Mouse (Mus musculus) left cerebral cortex, postnatal 4 days (tissue): Measurements from ENCODE around the gene Adcy9. TPM values are rescaled to one million over a fixed set of nuclear protein-coding genes. Genes with fewer than 3 reads are reported as not detected.
"Not testable (repeated sequence)": the region's sequence is repeated elsewhere in the genome, so short reads cannot be mapped to it uniquely, and the experiment has no call there.

Experiments used
- DNase-seq: peaks from one replicate; pipeline ENCODE4 v3.0.0-alpha.2; 2022
- intact Hi-C: fragments of 180-260 bp; cut with DNase I; formaldehyde crosslinking; loops from one replicate; pipeline ENCODE4 v1.15.1; 2025
- total RNA-seq, 2 experiments: library from RNA; stranded (reverse); gene quantifications; 2 replicates each; pipeline ENCODE4 v1.2.3; 2021

Adcy9 gene
- total RNA-seq, 2 experiments from 2014 or later = 21.1 to 22.3 TPM

DNA sequence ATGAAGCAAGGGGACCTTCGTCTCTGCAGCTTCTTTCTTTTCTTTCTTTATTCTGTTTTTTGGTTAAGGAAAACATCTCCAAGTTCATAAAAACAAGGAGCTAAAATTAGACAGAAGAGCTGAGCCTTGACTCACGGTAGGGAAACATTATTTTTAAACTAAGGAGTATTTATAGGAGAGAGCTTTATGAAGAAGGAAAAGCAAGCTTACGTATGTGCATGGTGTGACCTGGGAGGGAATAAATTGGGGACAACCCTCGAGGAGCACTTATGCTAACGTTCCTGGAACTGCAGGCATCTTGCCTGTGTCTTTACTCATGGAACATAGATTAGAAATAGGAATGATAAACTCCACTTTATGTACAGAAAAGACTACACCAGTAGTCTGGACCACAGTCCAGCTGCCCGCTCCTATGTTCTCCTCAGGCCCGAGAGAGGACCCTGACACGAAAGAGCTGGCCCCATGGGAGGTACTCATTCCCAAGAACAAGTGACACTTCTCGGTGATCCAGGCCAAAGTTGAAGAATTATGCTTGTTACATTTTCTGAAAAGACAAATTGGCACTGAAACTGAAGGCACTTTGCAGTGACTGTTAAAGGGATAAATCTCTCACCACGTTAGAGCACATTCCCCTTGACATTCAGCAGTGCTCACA, 24.5 kb downstream of the Adcy9 start:
- intact Hi-C loops = no loop called here
- DNase-seq = no peak

DNA sequence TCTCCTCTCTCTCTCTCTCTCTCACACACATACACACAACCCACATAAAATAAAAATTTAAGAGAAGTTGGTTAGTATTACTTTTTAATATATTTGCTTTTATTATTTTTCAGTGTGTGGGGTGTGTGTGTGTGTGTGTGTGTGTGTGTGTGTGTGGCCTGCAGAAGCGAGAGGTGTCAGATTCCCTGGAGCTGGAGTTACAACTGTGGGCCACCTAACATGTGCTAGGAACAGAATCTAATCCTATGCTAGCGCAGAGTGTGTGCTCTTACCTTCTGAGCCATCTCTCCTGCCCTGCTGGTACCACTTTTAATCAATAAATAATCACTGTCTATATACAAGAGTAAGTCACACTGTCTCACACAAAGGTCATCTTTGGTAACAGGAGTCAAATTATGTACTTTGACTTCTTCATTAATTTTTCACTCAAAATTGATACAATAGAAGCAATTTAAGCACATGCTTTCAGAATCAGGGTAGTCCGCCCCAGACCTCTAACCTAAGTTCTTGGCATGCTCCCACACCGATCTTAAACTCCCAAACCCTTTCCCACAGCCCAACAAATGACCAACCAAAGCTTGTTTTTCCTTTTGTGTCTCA, 25.2 kb downstream of the Adcy9 start:
- intact Hi-C loops = no loop called here
- no peak for DNase-seq

DNA sequence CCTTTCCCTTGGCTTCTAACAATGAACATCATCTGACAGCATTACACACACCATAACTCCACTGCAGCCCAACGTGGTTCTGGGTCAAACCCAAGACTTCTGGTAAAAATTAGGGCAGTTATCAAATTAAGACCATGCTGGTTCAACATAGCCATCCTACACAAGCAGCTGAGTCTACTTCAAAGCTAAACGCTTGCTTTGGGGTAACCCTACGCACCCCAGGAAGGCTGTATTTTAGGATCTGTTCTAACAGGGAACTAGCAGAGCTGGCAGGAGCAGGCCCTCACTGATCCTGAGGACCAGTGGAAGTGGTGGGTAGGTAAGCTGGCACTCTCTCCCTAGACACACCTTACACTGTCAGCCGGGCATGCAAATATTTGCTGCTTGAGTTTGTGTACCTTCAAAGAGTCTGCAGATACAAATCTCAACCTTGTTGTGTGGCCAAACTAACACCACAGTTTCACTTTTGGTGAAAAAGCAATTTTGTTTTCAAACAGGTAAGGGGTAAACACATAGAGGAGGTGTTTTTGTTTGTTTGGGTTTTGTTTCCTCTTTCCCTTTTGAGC, 36.7 kb downstream of the Adcy9 start:
- no peak for DNase-seq
- intact Hi-C loops = no loop called here

DNA sequence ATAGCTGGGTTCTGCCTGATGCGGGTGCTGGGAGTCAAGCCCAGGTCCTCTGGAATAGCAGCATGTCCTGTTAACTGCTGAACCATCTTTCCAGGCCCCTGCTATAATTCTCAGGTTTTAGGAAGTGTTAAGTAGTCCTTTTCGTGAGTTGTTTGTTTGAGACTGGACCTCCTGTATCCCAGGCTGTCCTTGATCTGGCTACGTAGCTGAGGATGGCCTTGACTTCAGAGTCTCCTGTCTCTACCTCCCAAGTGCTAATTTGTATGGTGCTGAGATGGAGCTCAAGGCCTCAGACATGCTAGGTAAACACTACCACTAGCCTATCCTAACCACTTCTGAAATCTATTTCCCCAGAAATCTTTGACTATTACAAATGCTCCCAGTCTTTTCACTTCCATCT, 37.9 kb downstream of the Adcy9 start:
- no peak for DNase-seq
- intact Hi-C loops = no loop called here

DNA sequence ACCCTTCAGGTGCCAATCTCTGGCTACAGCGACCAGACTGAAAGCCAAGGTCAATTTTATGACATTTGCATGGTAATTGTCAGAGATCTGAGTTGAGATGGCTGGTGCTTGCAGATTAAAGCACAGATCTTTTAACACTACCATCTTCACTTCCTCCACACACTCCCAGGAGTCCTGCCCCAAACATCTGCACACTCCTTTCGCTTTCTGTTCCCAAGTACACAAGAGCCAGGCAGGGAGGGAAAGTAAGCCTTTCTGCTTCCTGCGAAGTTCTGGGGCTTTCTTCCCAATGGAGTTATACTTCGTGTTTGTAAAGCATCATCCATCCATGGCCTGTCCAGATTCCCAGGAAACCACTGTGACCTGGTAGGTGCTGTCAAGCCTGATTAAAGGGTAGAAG, 38.8 kb downstream of the Adcy9 start:
- intact Hi-C loops = no loop called here
- DNase-seq = no peak

DNA sequence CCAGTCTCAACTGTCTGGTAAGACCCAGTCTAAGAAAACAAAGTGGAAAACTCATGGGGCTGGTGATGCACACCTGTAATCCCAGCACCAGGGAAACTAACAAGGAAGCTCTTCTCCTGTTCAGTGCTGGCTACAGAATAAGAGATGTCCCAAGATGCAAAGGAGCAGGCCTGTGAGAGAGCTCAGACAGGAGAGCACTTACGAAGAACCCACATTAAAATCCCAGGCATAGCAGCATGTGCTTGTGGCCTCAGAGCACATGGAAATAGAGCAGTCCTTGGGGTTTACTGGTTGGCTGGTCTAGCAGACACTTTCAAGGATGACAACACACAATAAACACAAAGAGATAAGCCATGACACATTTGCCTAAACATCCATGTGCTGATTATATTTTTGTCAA, 41.5 kb downstream of the Adcy9 start:
- DNase-seq = no peak

DNA sequence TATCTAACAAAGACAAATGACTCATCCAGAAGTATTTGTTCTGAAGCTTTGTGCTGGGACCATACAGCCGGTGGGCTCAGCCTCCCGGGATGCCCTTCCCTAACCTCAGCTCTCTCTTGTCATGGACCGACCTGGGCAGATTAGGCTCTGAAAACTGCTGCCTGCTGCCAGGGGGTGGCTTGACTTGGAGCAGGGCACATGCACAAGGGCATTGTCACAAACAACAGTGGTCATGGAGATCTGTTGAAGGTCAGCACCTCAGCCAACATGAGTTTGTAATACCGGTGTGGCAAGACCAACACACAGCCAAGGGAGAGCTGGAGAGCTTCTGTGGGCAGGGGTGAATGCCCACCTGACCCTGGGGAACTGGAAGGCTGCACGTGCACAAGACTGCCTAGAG, 42.7 kb downstream of the Adcy9 start:
- no peak for DNase-seq
- intact Hi-C loops = no loop called here

More for the DNA sequence above, 41.5 kb downstream of the Adcy9 start:
- intact Hi-C loops = no loop called here

DNA sequence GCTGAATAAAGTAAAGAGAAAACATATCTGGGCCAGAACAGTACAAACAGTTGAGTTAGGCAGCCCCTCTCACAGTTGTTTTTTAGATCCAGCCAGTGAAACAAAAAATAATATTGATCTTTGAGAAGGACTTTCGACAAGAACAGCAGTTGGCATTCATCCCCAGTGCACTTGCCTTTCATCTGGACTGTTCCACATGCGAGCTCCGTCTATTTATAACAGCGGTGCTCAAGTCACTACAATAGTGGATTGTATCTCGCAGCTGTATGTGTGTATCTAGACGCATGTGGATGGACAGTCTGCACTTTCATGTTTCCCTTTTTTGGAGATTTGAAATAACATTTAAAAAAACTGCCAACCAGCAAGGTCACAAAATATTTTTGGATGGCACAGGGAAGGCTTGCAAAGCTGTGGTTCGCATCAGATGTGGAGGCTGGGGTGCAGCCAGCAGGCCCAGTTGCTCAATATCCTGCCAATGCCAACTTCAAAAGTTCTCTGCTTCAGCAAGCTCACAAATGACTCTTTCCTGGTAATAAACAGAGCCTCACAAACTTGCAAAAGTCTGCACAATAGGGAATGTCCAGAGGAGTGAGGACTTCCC, 45.4 kb downstream of the Adcy9 start:
- intact Hi-C loops = no loop called here
- no peak for DNase-seq

DNA sequence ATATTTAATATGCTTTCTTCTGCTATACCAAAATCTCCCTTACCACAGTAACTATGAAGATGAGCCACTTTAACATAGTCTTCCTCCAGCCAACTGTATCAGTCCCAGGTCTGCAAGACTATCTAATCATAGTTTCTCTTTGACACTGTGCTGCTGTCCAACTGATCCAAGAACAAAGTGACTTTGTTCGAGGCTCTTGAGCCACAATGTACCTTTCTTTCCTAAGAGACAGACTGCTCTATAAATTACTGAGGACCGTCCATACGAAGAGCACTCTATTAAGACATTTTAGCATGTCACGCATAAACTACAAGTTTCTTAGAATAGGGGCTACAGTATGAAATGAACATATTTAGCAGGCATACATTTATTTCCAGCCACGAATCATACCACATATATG, 46.0 kb downstream of the Adcy9 start:
- DNase-seq = no peak
- intact Hi-C loops = no loop called here

DNA sequence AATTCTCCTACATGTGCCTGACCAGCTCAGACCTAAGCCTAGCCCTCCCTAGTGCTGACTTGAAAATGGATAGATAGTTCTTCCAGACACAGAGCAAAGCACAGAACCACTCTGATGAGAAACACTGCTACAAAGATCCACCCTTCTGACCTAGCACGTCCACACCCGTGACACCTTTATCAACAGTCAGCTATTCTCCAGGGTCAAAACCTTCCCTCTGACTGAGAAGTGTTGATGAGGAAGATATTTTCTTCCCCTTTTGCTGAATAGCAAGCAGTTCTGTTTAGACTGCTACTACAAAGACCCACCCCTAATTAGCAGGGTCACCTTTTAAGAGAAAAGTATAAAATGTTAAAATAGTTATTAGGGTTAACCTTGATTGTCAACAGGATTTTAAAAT, 49.3 kb downstream of the Adcy9 start:
- intact Hi-C loops = no loop called here
- no peak for DNase-seq

DNA sequence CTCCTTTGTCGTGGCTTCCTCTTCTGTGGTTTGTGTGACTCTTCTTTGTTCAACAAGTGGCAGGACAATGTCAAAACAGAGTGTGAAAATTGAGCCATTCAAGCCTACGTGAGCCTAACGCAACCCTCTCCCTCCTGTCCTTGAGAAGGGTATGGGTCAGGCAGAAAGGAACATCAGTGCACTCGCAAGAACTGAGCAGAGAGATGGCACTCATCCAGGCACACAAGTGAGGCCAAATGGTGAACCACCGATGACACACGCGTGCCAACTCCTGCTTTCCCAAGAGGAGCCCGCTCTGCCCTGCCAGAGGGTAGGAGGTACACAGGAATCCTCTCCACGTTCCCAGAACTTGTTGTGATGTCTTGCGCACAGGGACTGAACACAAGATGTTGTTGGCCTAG, 50.2 kb downstream of the Adcy9 start:
- intact Hi-C loops = no loop called here
- peak; percentile 82 for DNase-seq

DNA sequence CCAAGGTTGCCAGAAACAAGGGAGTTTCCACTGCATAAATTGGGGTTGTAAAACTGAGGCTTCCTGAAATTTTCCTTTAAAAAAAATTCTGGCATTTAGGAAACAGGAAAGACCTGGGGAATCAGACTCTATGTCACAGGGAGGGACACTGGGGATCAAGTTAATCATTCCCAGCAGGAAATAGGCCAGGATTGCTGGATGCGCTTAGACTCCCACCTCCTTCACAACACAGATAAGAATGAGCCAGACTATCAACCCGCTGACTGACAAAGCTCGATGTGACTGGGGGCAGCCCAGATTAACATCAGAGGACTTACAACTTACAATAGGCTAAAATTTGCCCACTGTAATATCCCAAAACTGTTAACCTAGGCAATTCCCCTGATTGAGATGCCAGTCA, 52.4 kb downstream of the Adcy9 start:
- no peak for DNase-seq
- intact Hi-C loops = no loop called here

DNA sequence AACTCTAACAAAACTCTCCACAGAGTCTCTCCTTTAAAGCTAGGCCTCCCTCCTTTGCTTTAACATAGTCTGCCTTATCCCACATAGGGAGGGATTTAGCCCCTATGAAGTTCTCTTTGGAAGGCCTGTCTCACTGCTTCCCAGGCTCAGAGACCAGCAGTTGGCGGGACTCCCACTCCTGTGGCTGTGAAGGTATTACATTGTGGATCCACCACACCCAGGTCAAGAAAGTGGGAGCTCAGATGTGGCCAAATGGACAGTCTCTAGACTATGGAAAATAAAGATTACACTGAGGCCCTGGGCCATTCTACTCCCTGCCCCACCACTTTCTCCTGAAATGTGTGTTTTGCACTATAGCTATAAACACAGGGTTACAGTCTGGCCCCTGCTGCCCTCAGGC, 53.0 kb downstream of the Adcy9 start:
- intact Hi-C loops = no loop called here
- no peak for DNase-seq

DNA sequence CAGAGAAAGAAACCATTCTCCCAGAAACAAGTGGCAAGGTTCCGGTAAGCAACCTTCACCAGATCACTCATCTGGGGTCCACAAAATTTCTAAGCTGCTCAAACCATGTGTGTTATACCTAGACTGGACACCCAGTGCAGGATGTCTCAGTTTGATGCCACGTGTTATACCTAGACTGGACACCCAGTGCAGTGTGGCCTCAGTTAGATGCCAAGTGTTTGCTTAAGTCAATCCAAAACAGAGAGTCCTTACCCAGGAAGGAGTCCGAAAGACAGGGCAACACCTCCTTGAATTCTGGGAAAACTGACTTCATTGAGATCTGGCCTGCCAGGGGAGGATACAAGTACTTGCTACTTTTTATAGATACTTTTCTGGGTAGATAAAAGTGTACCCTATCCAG, 53.6 kb downstream of the Adcy9 start:
- intact Hi-C loops = no loop called here
- DNase-seq = no peak

DNA sequence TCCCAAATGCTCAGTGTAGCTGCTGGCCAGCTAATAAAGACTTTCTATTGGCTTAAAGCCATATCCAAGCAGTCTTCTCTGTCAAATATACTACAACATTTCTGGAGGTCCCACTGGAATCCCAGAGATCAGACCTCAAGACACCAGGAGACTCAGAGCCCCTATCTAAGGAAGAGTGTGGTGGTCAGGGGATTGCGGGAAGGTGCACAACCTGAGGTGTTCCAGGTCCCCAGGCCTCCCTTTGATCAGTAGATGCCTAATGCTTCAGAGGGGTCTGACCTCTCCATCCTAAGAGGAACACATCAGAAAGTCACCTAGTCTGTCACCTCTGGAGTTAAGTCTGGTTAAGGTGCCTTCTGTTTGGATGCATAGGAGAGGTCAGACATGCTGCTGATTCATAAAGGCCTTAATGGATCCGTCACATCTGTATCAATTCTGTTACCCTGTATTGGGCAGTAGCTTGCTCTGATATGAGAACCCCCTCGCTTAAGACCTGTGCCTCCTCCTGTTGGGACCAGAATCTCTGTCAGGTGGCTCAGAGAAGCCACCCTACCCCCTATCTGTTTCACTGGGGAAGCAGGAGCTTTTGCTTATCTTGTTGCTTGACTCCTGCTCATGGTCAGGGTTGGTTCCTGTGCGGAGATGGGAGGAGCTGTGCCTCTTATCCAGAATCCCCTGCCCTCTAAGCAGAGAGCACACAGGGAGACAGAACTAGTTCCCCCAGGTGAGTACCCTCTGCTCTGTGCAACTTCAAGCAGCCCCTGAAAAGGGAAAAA, 56.8 kb downstream of the Adcy9 start:
- DNase-seq = no peak
- intact Hi-C loops = no loop called here

DNA sequence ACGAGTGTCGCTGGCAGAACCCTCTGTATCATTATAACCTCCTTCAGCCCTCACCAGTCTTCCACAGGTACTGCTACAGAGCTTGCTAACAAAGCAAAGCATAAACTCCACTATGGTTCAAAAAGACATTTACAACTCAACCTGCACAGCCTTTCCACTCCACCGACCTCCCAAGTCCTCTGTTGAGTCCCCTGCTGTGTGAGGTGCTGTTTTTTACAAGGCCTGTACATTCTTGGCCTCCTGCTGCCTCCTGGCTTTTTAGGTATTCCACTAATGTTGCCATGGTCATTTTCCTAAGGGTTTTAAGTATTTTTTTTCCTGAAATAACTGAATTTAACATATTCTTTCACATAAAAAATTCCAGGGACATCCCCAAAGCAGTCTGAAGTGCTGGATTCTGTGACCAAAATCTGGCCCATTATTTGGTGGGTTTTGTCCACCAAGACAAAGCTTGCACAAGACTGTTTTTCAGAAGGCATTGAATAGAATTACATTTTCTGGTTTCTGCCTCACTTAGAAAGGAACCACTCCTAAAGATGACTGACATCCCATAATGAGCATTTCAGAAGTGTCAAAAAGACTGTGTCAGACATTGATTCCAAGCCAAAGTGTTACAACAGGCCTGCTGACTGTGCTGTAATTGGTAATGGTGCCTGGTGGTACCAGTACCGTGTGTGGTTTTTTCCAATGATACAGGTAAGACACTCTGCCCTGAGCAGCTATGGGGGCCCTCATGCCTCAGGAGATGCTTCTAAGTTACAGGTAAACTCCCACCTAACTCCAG, 64.8 kb downstream of the Adcy9 start:
- intact Hi-C loops = no loop called here
- DNase-seq = no peak

DNA sequence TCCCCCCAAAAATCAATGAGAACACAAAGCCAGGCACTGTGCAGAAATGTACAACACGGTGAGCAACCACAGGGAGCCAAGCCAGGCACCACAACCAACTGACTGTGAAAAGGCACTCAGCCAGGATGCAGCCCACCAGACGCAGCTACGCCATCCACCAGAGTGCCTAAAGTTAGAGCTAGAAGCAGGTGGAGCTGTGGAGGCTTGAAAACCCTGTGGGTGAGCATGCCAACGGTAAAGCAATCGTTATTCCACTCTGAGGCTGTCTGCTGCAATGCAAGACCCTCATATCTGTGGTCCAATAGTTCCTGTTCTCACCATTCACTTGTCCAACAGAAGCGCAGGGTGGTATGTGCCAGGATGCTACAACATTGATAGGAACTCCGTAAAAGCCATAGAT, 77.7 kb downstream of the Adcy9 start:
- intact Hi-C loops = no loop called here
- DNase-seq = no peak

DNA sequence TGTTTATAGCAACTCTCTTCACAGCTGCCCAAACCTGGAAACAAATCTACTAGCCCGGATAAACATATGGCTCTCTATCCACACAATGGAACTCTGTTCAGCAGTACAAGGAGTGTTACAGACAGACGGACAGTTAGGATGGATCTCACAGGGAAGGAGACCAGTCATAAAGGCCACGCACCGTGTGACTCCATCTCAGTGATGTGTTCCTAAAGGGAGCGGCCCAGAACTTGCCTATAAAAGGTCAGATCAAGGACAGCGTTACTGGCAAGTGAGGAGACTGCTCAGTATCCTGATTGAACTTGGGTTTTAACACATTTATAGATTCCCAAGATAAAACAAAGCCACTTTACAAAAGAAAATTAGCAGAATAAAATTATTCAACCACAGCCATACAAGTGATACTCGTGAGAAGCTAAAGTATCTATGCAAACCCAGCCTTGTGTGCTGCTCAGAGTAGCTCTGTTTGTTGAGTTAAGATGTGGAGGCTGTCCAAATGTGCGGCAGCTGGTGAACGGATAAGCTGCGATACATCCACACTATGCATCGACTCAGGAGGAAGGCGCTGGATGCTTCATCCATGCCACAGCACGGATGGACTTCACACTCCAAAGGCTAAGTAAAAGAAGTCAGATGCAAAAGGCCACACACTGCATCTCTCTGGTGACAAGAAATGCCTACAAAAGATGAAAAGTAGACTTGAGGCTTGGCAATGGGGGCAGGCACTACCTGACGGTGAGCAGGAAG, 78.8 kb downstream of the Adcy9 start:
- intact Hi-C loops = no loop called here

DNA sequence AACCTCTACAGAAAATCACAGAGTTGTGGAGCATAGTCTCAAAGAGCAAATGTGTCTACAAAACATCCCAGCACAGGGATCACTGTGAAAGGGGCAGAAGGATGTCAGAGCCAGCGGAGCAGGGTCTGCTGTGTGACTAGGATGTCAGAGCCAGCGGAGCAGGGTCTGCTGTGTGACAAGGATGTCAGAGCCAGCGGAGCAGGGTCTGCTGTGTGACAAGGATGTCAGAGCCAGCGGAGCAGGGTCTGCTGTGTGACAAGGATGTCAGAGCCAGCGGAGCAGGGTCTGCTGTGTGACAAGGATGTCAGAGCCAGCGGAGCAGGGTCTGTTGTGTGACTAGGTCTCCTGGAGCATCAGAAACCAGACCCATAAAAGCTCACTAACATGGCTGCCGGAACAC, 81.1 kb downstream of the Adcy9 start:
- intact Hi-C loops, DNase-seq: not testable (repeated sequence)

More for the DNA sequence above, 78.8 kb downstream of the Adcy9 start:
- peak; percentile 27 for DNase-seq

DNA sequence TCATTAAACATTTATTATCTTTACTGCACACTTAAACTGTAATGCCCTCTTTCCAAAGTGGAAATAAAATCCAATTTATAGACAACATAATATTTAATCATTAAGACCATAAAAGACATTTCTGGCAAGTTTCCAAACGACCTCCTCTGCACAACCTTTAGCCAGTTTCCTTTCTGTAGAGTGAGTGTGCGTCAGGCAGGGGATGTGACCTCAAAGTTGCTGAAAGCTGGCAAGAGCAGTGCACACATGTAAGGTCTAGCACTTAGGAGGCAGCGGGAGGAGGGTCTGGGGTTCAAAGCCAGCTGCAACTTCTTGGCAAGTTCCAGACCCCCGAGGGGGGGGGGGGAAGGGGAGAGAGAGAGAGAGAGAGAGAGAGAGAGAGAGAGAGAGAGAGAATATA, 83.0 kb downstream of the Adcy9 start:
- intact Hi-C loops = no loop called here
- no peak for DNase-seq
